Mouse (Mus musculus): ENCODE results near the gene Klhl11.

DNA sequence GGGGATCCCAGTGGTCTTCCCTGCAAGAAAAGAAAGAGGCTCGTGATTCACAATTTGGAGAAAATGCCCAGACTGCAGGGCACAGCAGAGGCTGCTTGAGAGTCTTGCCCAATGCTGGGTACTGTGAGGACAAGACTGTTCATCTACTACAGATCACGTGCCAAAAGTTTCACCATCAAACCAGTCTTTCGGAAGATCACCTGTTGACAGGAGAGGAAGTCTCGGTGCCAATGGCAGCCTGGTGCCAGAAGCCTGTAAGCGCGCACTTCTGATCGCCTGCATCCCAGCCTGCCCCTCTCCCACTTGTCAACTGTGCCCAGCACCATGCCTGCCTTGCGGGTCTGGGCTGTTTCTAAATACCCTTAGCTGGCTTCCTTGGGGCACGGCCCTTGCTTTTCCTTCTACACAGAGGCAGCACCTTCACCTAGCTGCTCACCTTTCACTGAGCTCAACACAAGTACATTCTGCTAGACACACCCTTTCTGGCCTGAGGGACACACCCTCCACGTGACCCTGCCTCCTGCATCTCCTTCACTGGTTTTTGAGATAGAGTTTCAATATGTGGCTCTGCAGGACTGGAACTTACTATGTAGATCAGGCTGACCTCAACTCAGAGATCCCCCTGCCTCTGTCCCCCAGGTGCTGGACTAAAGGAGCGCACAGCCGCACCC, 32.6 kb upstream of the Klhl11 start:
- no peak for TF ChIP-seq TAL1 (IDR thresholded peaks at IDR 0.05; ENCODE audit: low read length)
- no peak for TF ChIP-seq GATA1 (IDR thresholded peaks at IDR 0.05; ENCODE audit: low read length)
